Mouse (Mus musculus): ENCODE measurements around the gene Abcg2.
"Not testable (repeated sequence)": the region's sequence is repeated elsewhere in the genome, so short reads cannot be mapped to it uniquely, and the experiment has no call there.

The Abcg2 gene

DNA sequence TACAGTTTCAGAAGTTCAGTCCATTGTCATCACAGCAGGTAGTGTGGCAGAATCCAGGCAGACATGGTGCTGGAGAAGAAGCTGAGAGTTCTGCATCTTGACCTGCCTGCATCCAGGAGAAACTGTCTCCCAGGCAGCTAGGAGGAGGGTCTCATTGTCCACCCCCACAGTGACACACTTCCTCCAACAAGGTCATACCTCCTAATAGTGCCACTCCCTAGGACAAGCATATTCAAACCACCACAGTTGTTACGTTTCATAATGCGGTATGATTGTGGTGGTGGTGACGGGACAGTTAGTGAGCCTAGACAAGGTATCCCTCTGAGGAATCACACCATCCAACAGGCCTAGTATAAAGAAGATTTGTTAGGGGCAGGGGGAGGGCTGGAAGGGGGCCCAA is at the start of gene Abcg2:
Gene Abcg2, plus strand, starts transcription at position 301 of the 400 bp plus-strand sequence.
- DNase-seq (ENCODE audit: low read depth), result not testable (repeated sequence)

DNA sequence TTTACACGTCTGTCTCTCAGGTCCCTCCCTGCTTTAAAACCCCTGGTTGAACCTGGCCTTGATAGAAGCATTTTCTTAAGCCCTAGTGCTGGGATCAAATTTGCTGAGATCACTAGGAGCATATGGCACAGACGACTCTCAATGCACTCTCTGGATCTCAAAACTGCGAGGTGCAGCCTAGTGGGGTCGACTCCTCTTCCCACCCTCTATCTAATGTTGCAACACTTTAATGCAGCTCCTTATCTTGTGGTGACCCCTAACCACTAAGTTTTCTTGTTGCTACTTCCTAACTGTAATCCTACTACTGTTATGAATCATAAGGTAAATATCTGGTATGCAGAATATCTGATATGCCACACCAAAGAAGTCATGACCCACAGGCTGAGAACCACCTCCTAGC is 44.1 kb upstream of the Abcg2 start:
- not testable (repeated sequence) for DNase-seq (ENCODE audit: low read depth)

GRCm38 (mm10) chr6:58542852-58543251 is 41.5 kb upstream of the Abcg2 start:
- DNase-seq (ENCODE audit: low read depth), result peak; percentile 14

- DNase-seq (ENCODE audit: low read depth), result not testable (repeated sequence)
These were observed 39.4 kb upstream of the Abcg2 start for GRCm38 (mm10) chr6:58544971-58545370.

DNA sequence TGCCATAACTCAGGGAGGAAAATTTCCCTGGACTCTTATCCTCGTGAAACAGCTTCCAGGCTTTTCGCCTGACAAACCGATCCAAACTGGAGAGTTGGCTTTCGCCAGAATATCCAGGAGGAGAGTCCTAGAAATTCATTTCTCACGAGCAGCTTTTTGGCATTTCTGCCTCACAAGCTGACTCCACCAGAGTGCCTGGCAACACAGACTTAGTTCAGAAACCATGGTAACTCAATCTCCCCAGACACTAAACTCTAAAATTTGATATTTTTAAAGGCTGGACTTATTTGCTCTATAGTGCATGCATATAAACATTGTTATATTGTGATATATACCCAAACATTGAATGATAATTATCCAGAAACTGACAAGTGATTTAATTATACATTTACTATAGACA is 38.3 kb upstream of the Abcg2 start:
- not testable (repeated sequence) for DNase-seq (ENCODE audit: low read depth)

DNA sequence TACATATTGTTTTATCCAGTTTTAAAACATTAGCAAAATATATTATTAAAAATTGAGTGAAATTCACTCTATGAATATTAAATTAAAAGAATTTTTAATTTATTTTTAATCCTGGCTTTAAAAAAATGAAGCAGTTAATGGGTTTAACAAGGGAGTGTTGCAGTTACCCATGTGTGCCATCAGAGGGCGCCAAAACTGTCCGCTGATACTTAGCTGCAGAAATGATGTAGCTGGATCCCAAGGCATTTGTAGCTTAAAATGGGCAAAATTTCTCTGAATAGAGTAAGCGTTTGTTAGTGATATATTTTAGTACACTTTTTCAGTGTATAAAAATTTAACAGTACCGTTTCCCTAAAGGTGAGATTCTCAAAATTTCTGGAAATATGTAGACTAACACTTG is 37.5 kb upstream of the Abcg2 start:
- DNase-seq (ENCODE audit: low read depth), result peak; percentile 30

- DNase-seq (ENCODE audit: low read depth), result not testable (repeated sequence)
These were observed 30.5 kb upstream of the Abcg2 start for GRCm38 (mm10) chr6:58553812-58554211.

GRCm38 (mm10) chr6:58593987-58594844 is 9.9 kb downstream of the Abcg2 start:
- not testable (repeated sequence) for DNase-seq (ENCODE audit: low read depth)

GRCm38 (mm10) chr6:58595639-58596293 is 11.4 kb downstream of the Abcg2 start:
- DNase-seq (ENCODE audit: low read depth), result not testable (repeated sequence)

DNA sequence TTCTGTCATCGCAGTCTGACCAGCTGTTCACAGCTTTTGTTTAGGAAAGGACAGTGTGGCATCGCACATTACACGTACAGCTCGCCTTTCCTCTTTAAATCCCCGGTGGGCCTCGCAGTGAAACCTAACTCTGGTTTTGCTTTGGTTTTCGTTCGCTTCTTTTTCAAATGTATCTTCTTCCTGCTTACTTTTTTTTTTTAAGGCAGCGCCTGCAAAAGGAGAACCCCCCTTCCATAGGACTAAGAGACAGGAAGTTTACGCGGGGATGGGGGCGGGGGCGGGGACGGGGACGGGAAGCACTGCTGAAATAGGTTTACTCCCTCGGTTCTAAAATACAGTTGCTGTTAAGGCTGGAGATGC is 12.0 kb downstream of the Abcg2 start:
- no peak for DNase-seq (ENCODE audit: low read depth)

DNA sequence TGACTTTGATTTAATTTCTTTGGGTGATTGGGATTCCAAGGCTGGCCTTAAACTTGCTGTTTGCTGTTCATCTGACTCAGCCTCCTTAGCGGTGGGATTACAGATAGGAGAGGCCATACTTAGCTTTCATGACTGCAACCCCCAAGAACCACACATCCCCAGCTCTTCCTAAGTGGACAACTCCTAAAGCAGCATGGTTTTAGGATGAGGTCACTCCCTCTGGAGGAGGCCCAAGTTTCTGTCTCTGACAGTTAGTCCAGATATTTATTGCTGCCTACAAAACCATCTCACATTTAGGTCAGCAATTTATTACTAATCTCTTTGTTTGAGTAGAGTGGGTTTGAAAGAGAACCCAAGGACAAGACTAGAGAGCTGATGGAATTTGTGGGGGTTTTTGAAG is 17.8 kb downstream of the Abcg2 start:
- not testable (repeated sequence) for DNase-seq (ENCODE audit: low read depth)

GRCm38 (mm10) chr6:58602991-58603390 is 18.7 kb downstream of the Abcg2 start:
- not testable (repeated sequence) for DNase-seq (ENCODE audit: low read depth)

GRCm38 (mm10) chr6:58603485-58604090 is 19.3 kb downstream of the Abcg2 start:
- DNase-seq (ENCODE audit: low read depth), result peak; percentile 28

- no peak for DNase-seq (ENCODE audit: low read depth)
These were observed 22.3 kb downstream of the Abcg2 start for GRCm38 (mm10) chr6:58606642-58607041.

DNA sequence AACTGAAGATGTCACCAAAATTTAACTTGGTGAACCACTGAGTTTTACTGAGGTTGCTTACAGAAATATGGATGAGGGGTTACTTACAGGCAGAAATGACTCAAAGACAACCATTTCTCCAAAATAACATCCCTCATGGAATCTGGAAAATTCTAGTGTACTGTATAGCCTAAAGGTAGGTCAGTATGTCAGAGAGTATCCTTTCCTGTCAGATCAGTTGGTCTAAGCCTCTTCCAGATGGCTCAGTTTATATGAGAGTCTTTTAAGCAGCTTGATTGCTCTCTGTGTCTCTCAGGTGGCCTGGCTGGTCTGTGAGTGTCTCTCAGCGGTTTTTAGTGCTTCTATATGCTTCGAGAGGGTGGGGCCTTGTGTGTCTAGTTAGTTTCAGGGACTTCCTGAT is 24.1 kb downstream of the Abcg2 start:
- DNase-seq (ENCODE audit: low read depth), result no peak

GRCm38 (mm10) chr6:58609919-58610759 is 25.8 kb downstream of the Abcg2 start:
- no peak for DNase-seq (ENCODE audit: low read depth)

GRCm38 (mm10) chr6:58610760-58611654 is 26.7 kb downstream of the Abcg2 start:
- no peak for DNase-seq (ENCODE audit: low read depth)

DNA sequence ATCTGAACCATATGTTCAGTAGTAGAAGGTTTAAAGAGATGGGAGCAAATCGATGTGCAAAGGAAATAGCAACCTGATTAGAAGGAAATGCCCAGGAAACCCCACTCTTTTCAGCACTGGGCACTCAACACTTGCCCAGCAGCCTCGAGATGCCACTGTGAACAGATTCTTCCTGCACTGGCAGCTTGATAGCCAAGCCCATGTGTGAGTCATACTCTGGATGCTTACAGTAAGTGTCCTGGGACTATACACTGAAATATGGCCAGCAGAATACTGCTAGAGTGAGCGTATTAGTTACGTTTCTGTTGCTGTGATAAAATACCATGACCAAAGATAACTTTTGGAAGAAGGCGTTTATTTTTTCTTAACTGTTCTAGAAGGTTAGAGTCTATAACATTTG is 39.8 kb downstream of the Abcg2 start:
- no peak for DNase-seq (ENCODE audit: low read depth)

GRCm38 (mm10) chr6:58629238-58629637 is 44.9 kb downstream of the Abcg2 start:
- no peak for DNase-seq (ENCODE audit: low read depth)

DNA sequence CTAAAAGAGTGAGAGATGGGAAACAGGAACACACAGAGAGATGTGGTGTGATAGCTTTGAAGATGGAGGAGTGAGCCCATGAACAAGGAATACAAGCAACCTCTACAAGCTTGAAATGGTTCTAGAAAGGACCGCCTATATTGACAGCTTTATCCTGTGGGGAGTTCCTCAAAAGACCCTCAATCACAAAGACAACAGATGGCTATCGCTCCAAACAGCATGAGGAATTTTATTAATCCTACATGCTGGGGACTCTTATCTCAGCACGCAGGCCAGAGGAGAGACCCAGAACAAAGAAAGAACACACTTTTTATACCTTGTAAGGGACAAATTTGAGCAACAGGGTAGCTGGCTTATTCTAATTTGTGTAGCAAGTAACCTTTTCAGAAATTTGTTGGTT is 48.1 kb downstream of the Abcg2 start:
- no peak for DNase-seq (ENCODE audit: low read depth)

- no peak for DNase-seq (ENCODE audit: low read depth)
These were observed 49.4 kb downstream of the Abcg2 start for GRCm38 (mm10) chr6:58633731-58634130.

Data from c-Kit-positive CD71-positive TER-119-negative erythroid progenitor cells, embryonic 14.5 days (primary cell).